Mouse (Mus musculus): ENCODE measurements around the gene Knop1.

Knop1 gene

GRCm38 (mm10) chr7:118846329-118846728 lies 9.7 kb downstream of the Knop1 start:
- DNase-seq: no peak

GRCm38 (mm10) chr7:118845141-118845540 lies 10.9 kb downstream of the Knop1 start:
- no peak for DNase-seq

- no peak for DNase-seq
These were observed 13.1 kb downstream of the Knop1 start for GRCm38 (mm10) chr7:118842938-118843337.

GRCm38 (mm10) chr7:118841796-118842195 lies 14.3 kb downstream of the Knop1 start:
- DNase-seq: no peak

GRCm38 (mm10) chr7:118841030-118841745 lies 14.9 kb downstream of the Knop1 start:
- DNase-seq: no peak

GRCm38 (mm10) chr7:118837901-118838300 lies 18.2 kb downstream of the Knop1 start:
- DNase-seq: no peak

- no peak for DNase-seq
These were observed 28.1 kb downstream of the Knop1 start for GRCm38 (mm10) chr7:118827975-118828416.

GRCm38 (mm10) chr7:118824451-118824850 lies 31.6 kb downstream of the Knop1 start:
- DNase-seq: no peak

GRCm38 (mm10) chr7:118821887-118822556 lies 34.0 kb downstream of the Knop1 start:
- DNase-seq: no peak

- no peak for DNase-seq
These were observed 34.7 kb downstream of the Knop1 start for GRCm38 (mm10) chr7:118821356-118821755.

- DNase-seq: no peak
These were observed 36.4 kb downstream of the Knop1 start for GRCm38 (mm10) chr7:118819666-118820065.

GRCm38 (mm10) chr7:118817741-118818140 lies 38.3 kb downstream of the Knop1 start:
- no peak for DNase-seq

GRCm38 (mm10) chr7:118816275-118816674 lies 39.8 kb downstream of the Knop1 start:
- no peak for DNase-seq

- no peak for DNase-seq
These were observed 42.5 kb downstream of the Knop1 start for GRCm38 (mm10) chr7:118813592-118813991.

GRCm38 (mm10) chr7:118811407-118812106 lies 44.5 kb downstream of the Knop1 start:
- DNase-seq: no peak

GRCm38 (mm10) chr7:118807899-118808298 lies 48.2 kb downstream of the Knop1 start:
- peak; percentile 34 for DNase-seq

- DNase-seq: no peak
These were observed 49.2 kb downstream of the Knop1 start for GRCm38 (mm10) chr7:118806631-118807411.

- DNase-seq: no peak
These were observed 52.6 kb downstream of the Knop1 start for GRCm38 (mm10) chr7:118803425-118803824.

- DNase-seq: peak; percentile 34
These were observed 54.3 kb downstream of the Knop1 start for GRCm38 (mm10) chr7:118801791-118802190.

GRCm38 (mm10) chr7:118800112-118800734 lies 55.8 kb downstream of the Knop1 start:
- no peak for DNase-seq

GRCm38 (mm10) chr7:118798105-118798570 lies 57.9 kb downstream of the Knop1 start:
- no peak for DNase-seq

GRCm38 (mm10) chr7:118797600-118797999 lies 58.5 kb downstream of the Knop1 start:
- DNase-seq: no peak

Data from right cerebral cortex, postnatal 14 days (tissue).